Mouse (Mus musculus) ES-E14 (cell line): ENCODE measurements around the gene Enah. TPM values are rescaled to one million over a fixed set of nuclear protein-coding genes. Genes with fewer than 3 reads are reported as not detected.

Experiments
- DNase-seq: peaks from one replicate; pipeline ENCODE4 v3.0.0-alpha.2; 2013; ENCODE audit warnings: low read depth, low spot score
- H3K27ac ChIP-seq: 2 replicates; pipeline ENCODE4 v1.5.1; 2012; ENCODE audit warnings: low read depth, mild to moderate bottlenecking, low read length, moderate library complexity, mixed read lengths; ENCODE audit not compliant: poor library complexity, insufficient read depth, severe bottlenecking
- H3K36me3 ChIP-seq: 2 replicates; pipeline ENCODE4 v1.6.1; 2012; ENCODE audit warnings: mild to moderate bottlenecking, low read length, moderate library complexity, mixed read lengths; ENCODE audit not compliant: control insufficient read depth, poor library complexity, insufficient read depth, severe bottlenecking
- H3K4me1 ChIP-seq, 2 experiments: fragments of 150-350 bp in 1 of 2; sonication (generic) in 1 of 2; 2 replicates each; pipeline ENCODE4 v1.6.1; 2012; ENCODE audit warnings: low read length in 2 of 2, mild to moderate bottlenecking in 1 of 2, mixed read lengths in 1 of 2; ENCODE audit not compliant: control insufficient read depth in 2 of 2, insufficient read depth in 2 of 2, poor library complexity in 1 of 2
- H3K4me3 ChIP-seq, 2 experiments: fragments of 150-350 bp in 1 of 2; sonication (generic) in 1 of 2; 2 replicates each; pipeline ENCODE4 v1.5.1; 2012; ENCODE audit warnings: low read length in 2 of 2, low read depth in 1 of 2, mild to moderate bottlenecking in 1 of 2, mixed read lengths in 1 of 2; ENCODE audit not compliant: insufficient read depth in 1 of 2, poor library complexity in 1 of 2, severe bottlenecking in 1 of 2
- H3K9ac ChIP-seq: 2 replicates; pipeline ENCODE4 v1.6.1; 2012; ENCODE audit warnings: low read depth, mild to moderate bottlenecking, low read length, mixed read lengths; ENCODE audit not compliant: poor library complexity, insufficient read depth, severe bottlenecking
- H3K9me3 ChIP-seq: fragments of 150-350 bp; sonication (generic); 2 replicates; pipeline ENCODE4 v1.6.1; 2012; ENCODE audit warnings: low read depth, mild to moderate bottlenecking, low read length; ENCODE audit not compliant: control insufficient read depth, insufficient read depth
- CHD2 ChIP-seq: IDR thresholded peaks from 2 replicates; pipeline ENCODE4 v1.6.1; 2014; ENCODE audit warnings: mild to moderate bottlenecking, low read depth, low read length, inconsistent platforms
- HCFC1 ChIP-seq: IDR thresholded peaks from 2 replicates; pipeline ENCODE4 v1.6.1; 2012; ENCODE audit warnings: low read length, inconsistent platforms, borderline replicate concordance; ENCODE audit not compliant: insufficient read depth
- MAFK ChIP-seq: IDR thresholded peaks from 2 replicates; pipeline ENCODE4 v1.6.1; 2014; ENCODE audit warnings: mild to moderate bottlenecking, low read depth, low read length, inconsistent platforms; ENCODE audit not compliant: insufficient read depth
- ZC3H11A ChIP-seq: IDR thresholded peaks from 2 replicates; pipeline ENCODE4 v1.6.1; 2012; ENCODE audit warnings: low read depth, mild to moderate bottlenecking, inconsistent platforms, low read length, borderline replicate concordance
- ZNF384 ChIP-seq: IDR thresholded peaks from 2 replicates; pipeline ENCODE4 v1.6.1; 2012; ENCODE audit warnings: low read depth, low read length, inconsistent platforms
- in situ Hi-C, 2 experiments: fragments of 600-800 bp; cut with MboI; formaldehyde crosslinking; loops; one replicate each; pipeline ENCODE4 v1.15.1; 2025; ENCODE audit warnings: low sequenced_read_pairs in 2 of 2, inconsistent platforms in 1 of 2; ENCODE audit not compliant: unreplicated experiment in 2 of 2
- total RNA-seq: library from RNA; depleted of rRNA; stranded (reverse); fragments of 300-350 nt; gene quantifications from 2 replicates; pipeline ENCODE4 v1.2.3, GENCODE M21; 2012

The Enah gene
- total RNA-seq, 1 experiment, result 331 TPM

- in situ Hi-C loops, result no loop called here
- no peak for DNase-seq
- no peak overlapping the region for H3K9ac ChIP-seq
- TF ChIP-seq CHD2 (no peak), HCFC1 (no peak), MAFK (no peak)
- H3K4me3 ChIP-seq, result no peak overlapping the region
- H3K9me3 ChIP-seq, result no peaks in the 10 kb centered on the region
- peaks cover 0 to 6% of the 10 kb centered on the region in 2 experiments; a peak in 2 of 4 replicates for H3K4me1 ChIP-seq
- H3K36me3 ChIP-seq, result no peaks in the 10 kb centered on the region
- no peak overlapping the region for H3K27ac ChIP-seq
These were observed 146.5 kb downstream of the Enah start for GRCm38 (mm10) chr1:181873086-181873920.

GRCm38 (mm10) chr1:181872639-181873038, 147.2 kb downstream of the Enah start:
- no peak overlapping the region for H3K9ac ChIP-seq
- peaks cover 0 to 4% of the 10 kb centered on the region in 2 experiments; a peak in 2 of 4 replicates for H3K4me1 ChIP-seq
- TF ChIP-seq ZNF384, result no peak
- TF ChIP-seq ZC3H11A, result no peak
- TF ChIP-seq CHD2, result no peak
- no peak for TF ChIP-seq HCFC1
- no peak for TF ChIP-seq MAFK
- no peak overlapping the region for H3K4me3 ChIP-seq
- DNase-seq, result no peak
- in situ Hi-C loops, result no loop called here
- no peaks in the 10 kb centered on the region for H3K9me3 ChIP-seq
- no peaks in the 10 kb centered on the region for H3K36me3 ChIP-seq
- H3K27ac ChIP-seq, result no peak overlapping the region

- Histone ChIP-seq H3K9ac (no peak overlapping the region), H3K4me3 (no peak overlapping the region), H3K9me3 (no peaks in the 10 kb centered on the region; the same call in 1 of the 2 replicates), H3K27ac (no peak overlapping the region), H3K36me3 (no peaks in the 10 kb centered on the region), H3K4me1 (peaks cover 8 to 42% of the 10 kb centered on the region in 2 experiments)
- in situ Hi-C loops, result no loop called here
- no peak for TF ChIP-seq ZC3H11A
- no peak for TF ChIP-seq ZNF384
- TF ChIP-seq MAFK, result no peak
- no peak for TF ChIP-seq CHD2
- TF ChIP-seq HCFC1, result no peak
- DNase-seq, result no peak
These were observed 153.1 kb downstream of the Enah start for GRCm38 (mm10) chr1:181866429-181867280.

GRCm38 (mm10) chr1:181865863-181866216, 153.9 kb downstream of the Enah start:
- H3K4me1 ChIP-seq, result peaks cover 8 to 48% of the 10 kb centered on the region in 2 experiments
- H3K27ac ChIP-seq, result no peak overlapping the region
- in situ Hi-C loops, result no loop called here
- H3K36me3 ChIP-seq, result no peaks in the 10 kb centered on the region
- no peak overlapping the region; the same call in 1 of the 2 replicates for H3K9ac ChIP-seq
- DNase-seq, result no peak
- TF ChIP-seq MAFK, result no peak
- no peak for TF ChIP-seq HCFC1
- no peak for TF ChIP-seq ZC3H11A
- no peak for TF ChIP-seq CHD2
- TF ChIP-seq ZNF384, result no peak
- no peak overlapping the region for H3K4me3 ChIP-seq
- H3K9me3 ChIP-seq, result no peaks in the 10 kb centered on the region; the same call in 1 of the 2 replicates
